Mouse (Mus musculus) lung, embryonic 16.5 days (tissue): ENCODE measurements around the gene Rint1. TPM values are rescaled to one million over a fixed set of nuclear protein-coding genes. Genes with fewer than 3 reads are reported as not detected.
"Not testable (repeated sequence)": the region's sequence is repeated elsewhere in the genome, so short reads cannot be mapped to it uniquely, and the experiment has no call there.

Experiments used
- ATAC-seq: fragments of 200-750 bp; cut with Nextera tagmentation; 2 replicates; pipeline ENCODE4 v1.8.0; 2017; ENCODE audit warnings: low read depth, mild to moderate bottlenecking, moderate library complexity
- H3K27ac ChIP-seq: fragments of 300-500 bp; sonication (generic); 2 replicates; pipeline ENCODE4 v1.5.1; 2014; ENCODE audit warnings: mild to moderate bottlenecking, control low read depth, low read length
- H3K27me3 ChIP-seq: fragments of 300-500 bp; sonication (generic); 2 replicates; pipeline ENCODE4 v1.6.1; 2014; ENCODE audit warnings: low read depth, low read length, mixed read lengths; ENCODE audit not compliant: control insufficient read depth, insufficient read depth
- H3K36me3 ChIP-seq: fragments of 300-500 bp; sonication (generic); 2 replicates; pipeline ENCODE4 v1.6.1; 2014; ENCODE audit warnings: low read length; ENCODE audit not compliant: control insufficient read depth, insufficient read depth
- H3K4me1 ChIP-seq: fragments of 300-500 bp; sonication (generic); replicated peaks from 2 replicates; pipeline ENCODE4 v1.6.1; 2014; ENCODE audit warnings: low read length, mixed read lengths; ENCODE audit not compliant: control insufficient read depth, insufficient read depth
- H3K4me2 ChIP-seq: fragments of 300-500 bp; sonication (generic); 2 replicates; pipeline ENCODE4 v1.6.1; 2014; ENCODE audit warnings: low read depth, low read length, control low read depth
- H3K4me3 ChIP-seq: fragments of 300-500 bp; sonication (generic); 2 replicates; pipeline ENCODE4 v1.5.1; 2014; ENCODE audit warnings: mild to moderate bottlenecking, low read length, control low read depth
- H3K9ac ChIP-seq: fragments of 300-500 bp; sonication (generic); 2 replicates; pipeline ENCODE4 v1.6.1; 2014; ENCODE audit warnings: low read length, control low read depth
- H3K9me3 ChIP-seq: fragments of 300-500 bp; sonication (generic); 2 replicates; pipeline ENCODE4 v1.6.1; 2016; ENCODE audit warnings: low read length; ENCODE audit not compliant: control insufficient read depth
- WGBS: fragments of 180-500 bp; shearing (Covaris S2); extraction: QIAGEN DNeasy Blood & Tissue Kit; methylation state at CpG from one replicate; pipeline ENCODE4 v1.1.7; 2014; 5-methylcytosine and 5-hydroxymethylcytosine counted together
- polyA plus RNA-seq: library from polyadenylated mRNA; unstranded; fragments of >200 nt; fragmentation: Nextera tagmentation; extraction: Ambion mirVana; gene quantifications from 2 replicates; pipeline ENCODE4 v1.2.1, GENCODE M21; 2015

Gene Rint1
- polyA plus RNA-seq, 1 experiment from 2014 or later: 30.6 TPM

DNA sequence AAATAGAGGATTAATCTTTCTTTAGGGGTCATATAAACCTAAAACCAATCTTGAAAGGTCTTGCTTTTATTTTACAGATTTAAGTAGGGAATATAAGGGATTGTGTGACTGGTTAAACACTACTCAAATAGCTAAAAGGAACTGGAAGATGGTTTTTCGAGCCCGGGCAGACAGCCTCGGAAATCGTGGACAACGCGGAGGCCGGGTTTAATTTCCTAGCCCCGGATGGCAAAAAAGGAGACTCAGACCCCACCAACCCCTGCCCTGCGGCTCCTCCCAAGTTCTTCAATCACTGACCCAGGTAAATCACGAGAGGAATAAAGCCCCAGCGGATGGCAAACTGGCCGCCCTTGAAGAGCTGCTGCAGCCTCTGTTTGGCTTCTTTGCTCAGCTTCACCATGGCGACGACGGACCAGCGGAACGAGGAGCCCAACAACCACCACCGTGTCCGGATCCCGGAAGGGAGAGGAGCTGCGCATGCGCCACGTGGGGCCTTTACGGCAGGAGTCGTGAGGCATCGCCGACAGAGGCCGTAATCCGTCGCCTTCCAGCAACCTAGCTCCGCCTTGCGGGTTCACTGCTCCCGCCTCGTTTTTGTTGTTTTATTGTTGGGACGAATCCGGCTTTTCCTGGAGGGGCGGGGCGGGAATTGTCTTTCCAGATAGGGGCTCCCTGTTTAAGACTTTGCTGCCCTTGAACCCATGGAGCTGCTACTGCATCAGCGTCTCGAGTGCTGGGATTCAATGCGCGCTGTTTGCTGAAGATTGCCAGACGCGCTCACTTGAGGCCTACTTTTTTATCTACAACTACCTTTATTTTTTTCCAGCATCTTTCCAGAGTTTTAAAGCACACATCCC, 56.4 kb downstream of the Rint1 start, which contains the start of gene Tomm7:
Tomm7 (minus strand) TSS at position 488 of the 857 bp plus-strand sequence.
- H3K9ac ChIP-seq: peak within 1 kb of the TSS; percentile 85
- peak within 1 kb of the TSS; percentile 71 for H3K4me2 ChIP-seq
- WGBS: under 1% methylated on average over 44 of the region's 44 CpGs
- ATAC-seq: peak; percentile 96
- peaks cover 7% of the 10 kb centered on the region; the same call in 1 of the 2 replicates for H3K36me3 ChIP-seq
- peak within 1 kb of the TSS; percentile 87 for H3K4me3 ChIP-seq
- H3K4me1 ChIP-seq: peaks cover 6% of the 10 kb centered on the region
- H3K27me3 ChIP-seq: no peaks in the 10 kb centered on the region
- no peaks in the 10 kb centered on the region for H3K9me3 ChIP-seq
- peak within 1 kb of the TSS; percentile 87 for H3K27ac ChIP-seq

DNA sequence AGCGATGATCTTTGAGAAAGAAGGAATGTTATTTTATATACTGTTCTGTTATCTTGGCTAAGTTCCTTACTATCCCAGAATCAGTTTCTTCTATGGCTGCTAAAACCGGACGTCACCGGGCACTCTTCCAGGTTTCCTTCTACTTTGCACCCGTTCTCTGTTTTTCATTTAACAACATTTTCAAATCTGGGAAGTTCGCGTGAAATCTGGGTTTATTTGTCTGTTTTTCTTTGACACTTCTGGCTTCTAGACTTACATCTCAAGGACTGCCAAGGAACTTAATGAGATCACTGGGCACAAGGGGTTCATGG, 57.0 kb downstream of the Rint1 start:
- H3K9ac ChIP-seq: peak overlapping the region; percentile 85
- peak; percentile 34 for ATAC-seq
- H3K27ac ChIP-seq: peak overlapping the region; percentile 87
- H3K4me1 ChIP-seq: peaks cover 6% of the 10 kb centered on the region
- H3K27me3 ChIP-seq: no peaks in the 10 kb centered on the region
- 17% methylated on average over 7 of the region's 7 CpGs for WGBS
- peak overlapping the region; percentile 68 for H3K4me2 ChIP-seq
- peaks cover 4% of the 10 kb centered on the region; the same call in 1 of the 2 replicates for H3K36me3 ChIP-seq
- no peaks in the 10 kb centered on the region for H3K9me3 ChIP-seq
- H3K4me3 ChIP-seq: peak overlapping the region; percentile 87

DNA sequence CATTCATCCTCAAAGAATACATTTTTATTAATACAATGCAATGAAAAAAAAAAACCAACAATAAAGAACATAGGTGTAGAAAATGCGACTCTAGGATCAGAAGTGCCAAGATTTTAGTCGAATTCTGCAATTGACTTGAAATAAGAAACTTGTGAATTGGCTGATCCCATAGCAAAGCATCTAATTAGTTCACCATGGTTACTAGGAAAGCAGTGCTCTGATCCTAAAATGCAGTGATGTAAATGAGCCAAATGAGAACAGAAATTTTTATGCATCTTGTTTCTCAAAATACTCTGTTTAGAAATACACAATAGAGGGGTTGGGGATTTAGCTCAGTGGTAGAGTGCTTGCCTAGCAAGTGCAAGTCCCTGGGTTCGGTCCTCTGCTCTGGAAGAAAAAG, 57.6 kb downstream of the Rint1 start:
- no peak overlapping the region for H3K9ac ChIP-seq
- ATAC-seq: no peak
- 0 out of 2 replicates have a peak overlapping the region, but pooled peaks have one; percentile 87 for H3K27ac ChIP-seq
- H3K27me3 ChIP-seq: no peaks in the 10 kb centered on the region
- H3K4me1 ChIP-seq: peaks cover 6% of the 10 kb centered on the region
- 86% methylated on average over 3 of the region's 3 CpGs for WGBS
- H3K4me2 ChIP-seq: no peak overlapping the region
- no peaks in the 10 kb centered on the region for H3K9me3 ChIP-seq
- H3K4me3 ChIP-seq: no peak overlapping the region
- peaks cover 2% of the 10 kb centered on the region; the same call in 1 of the 2 replicates for H3K36me3 ChIP-seq

DNA sequence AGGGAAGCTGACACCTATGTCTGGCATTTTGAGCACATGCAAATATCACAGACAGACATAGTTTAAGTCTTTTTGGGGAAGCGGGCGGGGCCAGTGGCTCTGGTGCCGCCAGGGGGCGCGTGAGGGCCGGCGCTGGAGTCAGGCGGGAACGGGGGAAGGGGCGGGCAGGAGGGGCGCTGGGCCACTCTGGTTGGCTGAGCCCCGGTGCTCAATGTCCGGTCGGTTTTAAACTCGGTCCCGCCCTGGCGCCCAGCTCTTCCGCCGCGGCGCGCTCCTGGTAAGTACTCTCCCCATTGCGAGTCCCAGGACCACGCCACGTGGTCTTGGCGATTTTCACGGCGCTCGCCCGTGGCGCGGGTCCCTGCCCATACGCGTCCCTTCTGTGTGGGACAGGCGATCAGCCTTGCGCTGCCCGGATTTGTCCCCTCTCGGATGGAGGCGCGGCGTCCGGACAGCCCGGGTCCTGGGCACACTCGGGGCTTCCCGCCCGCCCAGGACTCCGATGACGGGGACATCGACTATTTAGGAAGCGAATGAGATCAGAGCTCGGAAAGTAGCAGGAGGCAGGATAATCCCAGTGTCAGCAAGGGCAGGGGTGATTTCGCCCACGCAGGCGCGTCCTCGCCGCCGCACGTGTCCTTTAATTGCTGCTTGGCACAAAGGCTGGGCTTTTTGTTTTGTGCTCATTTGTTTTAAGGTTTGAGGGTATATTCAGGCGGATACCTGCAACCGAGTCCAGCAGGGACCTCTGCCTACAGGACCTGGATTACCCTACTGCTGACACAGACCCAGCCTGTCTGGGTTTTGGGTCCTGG, 63.0 kb downstream of the Rint1 start:
- Histone ChIP-seq H3K9me3 (no peaks in the 10 kb centered on the region), H3K4me1 (peaks cover 5% of the 10 kb centered on the region), H3K4me2 (peak overlapping the region; percentile 76), H3K4me3 (peak overlapping the region; percentile 67), H3K9ac (peak overlapping the region; percentile 74), H3K36me3 (peaks cover 27% of the 10 kb centered on the region), H3K27me3 (no peaks in the 10 kb centered on the region), H3K27ac (peak overlapping the region; percentile 50; the same call in 1 of the 2 replicates)
- WGBS: under 1% methylated on average over 56 of the region's 61 CpGs
- peak; percentile 99 for ATAC-seq

DNA sequence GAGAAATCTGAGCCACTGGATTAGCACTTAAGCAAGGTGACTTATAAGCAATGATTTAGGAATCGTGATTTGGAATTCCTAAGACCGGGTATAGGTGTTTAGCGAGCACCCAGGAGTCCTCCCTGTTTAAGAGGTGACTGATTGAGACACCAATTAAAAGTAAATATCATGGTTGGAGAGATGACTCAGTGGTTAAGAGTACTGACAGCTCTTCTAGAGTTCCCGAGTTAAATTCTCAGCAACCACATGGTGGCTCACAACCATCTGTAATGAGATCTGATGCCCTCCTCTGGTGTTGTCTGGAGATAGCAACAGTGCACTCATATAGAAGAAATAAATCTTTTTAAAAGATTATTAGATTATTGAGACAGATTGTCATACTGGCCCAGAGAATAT, 63.6 kb downstream of the Rint1 start:
- H3K27ac ChIP-seq: 0 out of 2 replicates have a peak overlapping the region, but pooled peaks have one; percentile 50
- not testable (repeated sequence) for H3K9me3 ChIP-seq, H3K27me3 ChIP-seq, H3K4me1 ChIP-seq, ATAC-seq
- peak overlapping the region; percentile 76 for H3K4me2 ChIP-seq
- WGBS: 2% methylated on average over 4 of the region's 4 CpGs
- H3K4me3 ChIP-seq: peak overlapping the region; percentile 67
- H3K9ac ChIP-seq: peak overlapping the region; percentile 74
- H3K36me3 ChIP-seq: peaks cover 34% of the 10 kb centered on the region

DNA sequence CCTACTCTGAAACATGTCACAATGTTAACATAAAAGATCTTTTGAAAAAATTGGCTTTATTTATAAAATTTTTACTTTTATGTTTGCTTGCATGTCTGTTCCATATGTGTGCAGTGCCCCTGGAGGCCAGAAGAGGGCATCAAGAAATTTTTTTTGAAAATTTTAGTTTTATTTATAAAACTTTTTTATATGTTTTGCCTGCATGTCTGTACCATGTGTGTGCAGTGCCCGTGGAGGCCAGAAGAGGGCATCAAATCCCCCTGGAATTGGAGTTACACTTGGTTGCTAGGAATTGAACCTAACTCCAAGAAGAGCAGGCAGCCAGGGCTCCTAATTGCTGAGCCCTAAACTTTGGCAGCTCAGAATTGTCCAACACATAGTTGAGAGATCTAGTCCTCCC, 65.4 kb downstream of the Rint1 start:
- H3K36me3 ChIP-seq: peaks cover 38% of the 10 kb centered on the region
- WGBS: 78% methylated on average over 1 of the region's 1 CpGs
- H3K27ac ChIP-seq, ATAC-seq, H3K4me1 ChIP-seq, H3K4me2 ChIP-seq, H3K4me3 ChIP-seq, H3K27me3 ChIP-seq, H3K9me3 ChIP-seq, H3K9ac ChIP-seq: not testable (repeated sequence)

DNA sequence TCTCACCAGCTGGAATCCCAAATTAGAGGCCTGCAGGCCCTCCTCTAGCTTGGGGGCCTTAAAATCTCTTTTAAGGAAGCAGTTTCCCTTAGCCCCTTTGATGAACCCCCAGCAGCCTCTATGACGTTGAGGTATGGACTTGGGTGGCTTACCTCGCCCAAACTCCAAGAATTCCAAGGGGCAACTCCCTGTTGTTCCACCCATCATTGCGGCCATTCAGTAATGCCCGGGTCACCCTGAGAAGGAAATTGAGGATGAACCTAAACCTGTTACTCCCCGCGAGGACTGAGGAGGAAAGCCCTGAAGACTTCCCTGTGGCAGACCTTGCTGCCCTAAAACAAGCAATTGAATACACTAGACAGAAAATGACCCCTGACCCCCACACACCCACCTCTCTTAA, 68.0 kb downstream of the Rint1 start:
- Histone ChIP-seq H3K4me2 (no peak overlapping the region), H3K9ac (no peak overlapping the region), H3K27me3 (no peaks in the 10 kb centered on the region), H3K36me3 (peaks cover 38% of the 10 kb centered on the region), H3K4me1 (peaks cover 5% of the 10 kb centered on the region), H3K9me3 (no peaks in the 10 kb centered on the region), H3K4me3 (no peak overlapping the region), H3K27ac (no peak overlapping the region)
- ATAC-seq: no peak
- 90% methylated on average over 6 of the region's 6 CpGs for WGBS

DNA sequence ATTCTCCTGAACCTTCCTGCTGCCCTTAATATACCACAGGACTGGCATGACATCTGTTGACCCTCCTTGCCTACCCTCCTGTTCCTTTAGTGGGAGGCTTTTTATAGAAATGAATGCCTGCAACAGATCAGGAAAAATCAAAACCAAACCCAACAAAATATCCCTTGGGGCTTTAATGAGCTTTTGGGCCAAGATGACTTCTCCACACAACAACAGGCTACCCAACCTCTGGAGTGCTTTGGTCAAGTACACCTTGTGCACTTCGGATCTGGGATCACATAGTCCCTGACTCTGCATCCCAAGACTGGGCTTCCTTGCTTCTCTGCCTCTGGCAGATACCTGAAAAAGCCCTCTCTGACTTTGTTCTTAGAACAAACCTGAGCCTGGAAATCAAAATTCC, 68.7 kb downstream of the Rint1 start:
- 93% methylated on average over 1 of the region's 1 CpGs for WGBS
- ATAC-seq: no peak
- H3K27ac ChIP-seq: no peak overlapping the region
- H3K36me3 ChIP-seq: peaks cover 38% of the 10 kb centered on the region
- no peak overlapping the region for H3K4me2 ChIP-seq
- no peaks in the 10 kb centered on the region for H3K9me3 ChIP-seq
- H3K27me3 ChIP-seq: no peaks in the 10 kb centered on the region
- no peak overlapping the region for H3K9ac ChIP-seq
- peaks cover 5% of the 10 kb centered on the region for H3K4me1 ChIP-seq
- no peak overlapping the region for H3K4me3 ChIP-seq

DNA sequence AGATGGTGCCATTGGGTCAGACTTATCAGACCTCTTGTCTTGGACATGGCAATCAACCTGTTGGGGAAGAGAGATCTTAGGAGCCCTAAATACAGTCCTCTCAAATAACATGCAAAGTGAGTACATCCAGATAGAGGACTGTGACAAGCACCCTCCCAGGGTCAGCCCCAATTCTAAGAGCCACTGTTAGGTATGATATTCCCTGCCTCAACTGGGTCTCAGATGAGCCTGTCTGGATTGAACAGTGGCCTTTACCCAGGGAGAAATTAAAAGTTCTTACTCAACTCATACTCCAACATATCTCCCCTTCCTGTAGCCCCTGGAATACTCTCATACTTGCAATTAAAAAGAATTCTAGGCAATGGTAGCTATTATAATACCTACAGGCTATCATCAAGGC, 69.7 kb downstream of the Rint1 start:
- peaks cover 38% of the 10 kb centered on the region for H3K36me3 ChIP-seq

More for the DNA sequence above, 69.7 kb downstream of the Rint1 start:
- Histone ChIP-seq H3K27me3 (no peaks in the 10 kb centered on the region), H3K27ac (no peak overlapping the region), H3K4me3 (no peak overlapping the region), H3K4me2 (no peak overlapping the region), H3K9ac (no peak overlapping the region), H3K9me3 (no peaks in the 10 kb centered on the region), H3K4me1 (peaks cover 4% of the 10 kb centered on the region)
- ATAC-seq: no peak
